Mouse (Mus musculus) bone marrow macrophage, adult 2 months (primary cell): Measurements from ENCODE around the gene Nuak2. TPM values are rescaled to one million over a fixed set of nuclear protein-coding genes. Genes with fewer than 3 reads are reported as not detected.

Experiments
- H3K27ac ChIP-seq: 2 replicates; pipeline ENCODE4 v1.5.1; 2012; ENCODE audit warnings: low read depth, low read length; ENCODE audit not compliant: insufficient read depth
- H3K4me1 ChIP-seq: 2 replicates; pipeline ENCODE4 v1.6.1; 2012; ENCODE audit warnings: low read length; ENCODE audit not compliant: control insufficient read depth, insufficient read depth
- H3K4me3 ChIP-seq: 2 replicates; pipeline ENCODE4 v1.5.1; 2012; ENCODE audit warnings: mild to moderate bottlenecking, low read length, moderate library complexity; ENCODE audit not compliant: insufficient read depth
- CTCF ChIP-seq: IDR thresholded peaks from 2 replicates; pipeline ENCODE4 v1.5.1; 2012; ENCODE audit warnings: low read depth, mild to moderate bottlenecking, low read length, moderate library complexity
- POLR2A ChIP-seq: IDR thresholded peaks from 2 replicates; pipeline ENCODE4 v1.6.1; 2012; ENCODE audit warnings: mild to moderate bottlenecking, low read depth, low read length, borderline replicate concordance
- polyA plus RNA-seq: library from polyadenylated mRNA; stranded (reverse); fragments of >200 nt; gene quantifications from 2 replicates; pipeline ENCODE4 v1.2.4, GENCODE M21; 2012; ENCODE audit not compliant: missing spikeins, insufficient read depth, insufficient read length

Nuak2 gene
- polyA plus RNA-seq, 1 experiment = 22.6 TPM

DNA sequence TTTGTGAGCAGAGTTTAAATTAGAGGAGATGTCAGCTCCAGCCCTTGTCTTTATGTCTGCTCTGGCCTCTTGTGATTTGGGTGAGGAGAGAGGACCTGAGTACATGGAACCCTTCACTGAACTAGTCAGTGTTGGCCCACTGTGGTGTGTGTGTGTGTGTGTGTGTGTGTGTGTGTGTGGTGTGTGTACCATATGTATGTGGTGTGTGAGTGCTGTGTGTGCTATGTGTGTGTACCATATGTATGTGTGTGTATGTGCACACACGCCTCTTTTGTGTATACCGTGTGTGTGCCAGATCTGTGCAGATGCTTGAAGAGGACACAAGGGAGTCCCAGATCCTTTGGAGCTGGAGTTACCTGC lies 33.8 kb upstream of the Nuak2 start:
- Histone ChIP-seq H3K27ac (no peak overlapping the region), H3K4me3 (no peak overlapping the region), H3K4me1 (no peaks in the 10 kb centered on the region)
- TF ChIP-seq CTCF = no peak
- TF ChIP-seq POLR2A = no peak

DNA sequence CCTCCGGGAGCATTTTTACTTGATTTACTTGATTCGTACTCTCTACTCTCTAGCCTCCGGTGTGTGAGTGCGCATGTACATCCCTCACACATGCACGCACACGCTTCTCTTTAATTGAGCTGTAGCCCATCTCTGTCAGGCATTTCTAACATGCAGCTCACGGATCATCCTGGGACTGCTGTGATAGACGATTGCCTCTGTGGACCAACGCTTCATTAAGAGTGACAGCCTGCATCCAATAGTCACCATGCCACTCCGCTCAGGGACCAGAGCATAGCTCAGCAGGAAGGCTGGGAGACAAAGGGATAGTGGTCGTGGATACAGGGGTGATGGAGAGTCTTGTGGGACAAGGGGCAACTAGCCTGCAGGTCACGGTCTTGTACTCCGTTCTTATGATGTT lies 32.9 kb upstream of the Nuak2 start:
- Histone ChIP-seq H3K27ac (no peak overlapping the region), H3K4me3 (no peak overlapping the region), H3K4me1 (no peaks in the 10 kb centered on the region)
- TF ChIP-seq POLR2A = no peak
- no peak for TF ChIP-seq CTCF

DNA sequence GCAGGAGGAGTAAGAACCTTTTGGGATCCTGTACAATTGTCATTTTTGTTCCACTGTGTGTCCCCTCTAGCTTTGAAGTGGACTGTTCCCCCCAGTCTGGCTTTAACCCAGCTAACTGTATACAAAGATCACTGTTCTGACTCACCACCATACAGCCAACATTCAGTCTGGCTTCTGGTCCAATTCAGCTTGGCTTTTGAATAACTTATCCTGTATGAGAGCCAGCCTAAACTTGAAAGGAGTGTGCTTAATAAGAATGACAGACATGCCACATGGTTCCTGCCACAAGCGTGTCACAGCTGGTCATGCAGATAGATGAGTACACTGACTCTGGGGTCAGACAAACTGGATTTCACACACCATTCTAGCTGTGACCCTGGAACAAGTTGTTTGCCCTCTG lies 29.2 kb upstream of the Nuak2 start:
- no peak overlapping the region for H3K4me3 ChIP-seq
- no peak overlapping the region for H3K27ac ChIP-seq
- no peak for TF ChIP-seq CTCF
- TF ChIP-seq POLR2A = no peak
- H3K4me1 ChIP-seq = no peaks in the 10 kb centered on the region

DNA sequence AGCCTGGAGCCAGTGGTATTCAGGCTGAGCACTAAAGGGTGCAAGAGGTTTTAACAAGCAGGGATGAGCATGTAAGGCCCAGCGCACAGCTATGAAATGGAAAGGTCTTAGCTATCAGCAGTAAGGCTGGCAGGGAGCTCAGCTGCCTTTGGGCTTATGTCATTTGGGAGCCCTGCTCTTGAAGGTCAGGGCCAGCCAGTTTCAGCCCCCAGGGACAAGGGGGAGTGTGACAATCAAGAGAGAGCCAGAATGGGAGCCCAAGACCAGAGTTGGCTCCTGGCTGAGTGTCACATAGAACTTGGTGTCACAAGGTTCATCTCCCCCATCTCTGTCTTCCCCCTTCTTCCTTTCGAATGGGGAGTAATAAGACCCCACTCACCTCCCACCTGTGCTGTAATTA lies 28.5 kb upstream of the Nuak2 start:
- no peak for TF ChIP-seq POLR2A
- TF ChIP-seq CTCF = no peak
- H3K4me3 ChIP-seq = no peak overlapping the region
- H3K4me1 ChIP-seq = no peaks in the 10 kb centered on the region
- no peak overlapping the region for H3K27ac ChIP-seq

DNA sequence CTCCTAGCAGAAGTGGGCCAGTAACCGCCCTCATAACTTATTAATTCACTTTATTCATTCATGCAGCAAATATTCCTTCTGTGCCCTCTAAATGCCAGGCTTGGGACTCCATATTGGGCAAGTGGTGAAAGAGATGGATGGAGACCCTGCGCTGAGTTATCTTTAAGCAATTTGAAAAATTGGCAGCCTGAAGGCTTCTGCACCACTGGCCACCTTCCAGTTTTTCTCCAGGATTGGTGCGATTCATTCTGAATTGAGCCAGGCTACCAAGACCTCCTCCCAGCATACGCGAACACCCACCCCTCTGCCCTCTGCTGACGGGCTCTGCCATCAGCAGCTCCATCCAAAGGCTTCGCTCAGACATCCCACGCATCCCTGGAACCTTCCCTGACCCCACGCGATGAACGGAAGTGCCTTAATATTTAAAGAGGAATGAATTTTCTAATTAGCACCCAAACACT lies 27.9 kb upstream of the Nuak2 start:
- H3K27ac ChIP-seq = no peak overlapping the region
- no peaks in the 10 kb centered on the region for H3K4me1 ChIP-seq
- TF ChIP-seq POLR2A (no peak), CTCF (no peak)
- H3K4me3 ChIP-seq = no peak overlapping the region

DNA sequence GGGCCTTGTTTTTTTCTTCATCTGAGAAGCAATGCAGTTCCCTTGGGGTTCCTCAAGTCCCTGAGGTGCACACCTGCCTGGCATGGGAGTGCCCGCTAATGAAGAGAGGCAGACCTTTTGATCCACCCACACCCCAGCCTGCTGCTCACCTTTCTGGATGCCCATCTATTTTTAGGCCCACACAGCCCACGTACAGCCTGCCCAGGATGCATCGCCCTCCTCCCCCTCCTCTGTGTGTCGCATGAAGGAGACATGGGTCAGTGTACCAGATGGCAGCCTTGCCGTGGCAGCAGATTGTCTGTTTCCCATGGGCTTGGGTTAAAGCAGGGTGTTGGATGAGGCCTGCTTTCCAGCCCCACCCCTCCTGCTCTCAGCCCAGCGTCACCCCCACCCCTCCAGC lies 26.0 kb upstream of the Nuak2 start:
- H3K4me1 ChIP-seq = no peaks in the 10 kb centered on the region
- H3K27ac ChIP-seq = no peak overlapping the region
- no peak for TF ChIP-seq CTCF
- no peak for TF ChIP-seq POLR2A
- no peak overlapping the region for H3K4me3 ChIP-seq

DNA sequence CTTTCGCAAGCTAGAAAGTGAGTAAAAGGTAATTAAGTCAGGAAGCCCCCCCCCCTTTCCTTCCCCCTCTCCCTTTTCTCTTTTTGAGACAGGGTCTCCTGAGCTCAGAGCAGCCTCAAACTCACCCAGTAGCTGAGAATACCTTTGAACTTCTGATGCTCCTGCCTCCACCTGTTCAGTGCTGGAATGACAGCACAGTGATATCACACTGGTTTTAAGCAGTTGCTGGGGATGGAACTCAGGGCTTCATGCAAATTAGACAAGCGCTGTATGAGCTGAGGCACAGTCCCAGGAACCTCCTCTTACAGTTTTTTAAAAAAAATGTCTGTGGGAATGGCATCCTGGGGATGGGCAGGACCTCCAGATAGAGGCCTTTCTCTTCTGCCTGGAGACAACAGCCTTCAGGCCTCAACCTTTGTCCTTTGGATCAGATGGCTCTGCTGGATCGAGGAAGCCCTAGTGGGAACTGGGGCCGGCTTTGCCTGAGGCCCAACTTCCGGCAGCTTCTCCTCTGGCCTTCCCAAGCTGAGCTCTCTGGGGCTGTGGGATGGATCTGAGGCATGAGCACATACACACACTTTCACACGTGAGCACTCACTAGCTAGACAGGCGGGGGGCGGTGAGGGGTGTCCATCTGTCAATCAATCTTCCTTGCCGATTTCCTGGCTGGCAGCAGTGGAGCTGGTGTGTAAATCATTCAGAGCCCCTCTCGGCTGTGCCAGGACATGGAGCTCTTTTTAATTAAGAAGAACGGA lies 24.8 kb upstream of the Nuak2 start:
- no peak for TF ChIP-seq CTCF
- TF ChIP-seq POLR2A = no peak
- no peak overlapping the region for H3K4me3 ChIP-seq
- no peak overlapping the region for H3K27ac ChIP-seq
- H3K4me1 ChIP-seq = no peaks in the 10 kb centered on the region

DNA sequence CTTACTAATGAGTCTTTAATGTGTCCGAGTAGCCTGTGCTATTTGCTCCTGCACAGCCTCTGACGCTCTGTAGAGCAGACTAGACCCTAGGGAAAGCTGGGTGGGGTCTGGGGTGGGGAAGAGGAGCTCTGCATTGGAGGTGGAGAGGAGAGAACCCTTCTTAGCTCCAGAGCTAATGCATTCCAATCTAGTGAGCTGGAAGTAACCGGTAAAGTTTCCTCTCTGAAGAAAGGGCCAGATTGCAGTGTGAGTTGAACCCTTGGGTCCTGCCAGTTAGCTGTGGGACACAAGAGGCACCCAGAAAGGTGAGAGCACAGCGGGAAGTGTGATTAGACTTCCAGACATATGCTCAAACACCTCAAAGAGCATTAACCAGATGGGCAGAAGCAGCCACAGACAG lies 24.2 kb upstream of the Nuak2 start:
- Histone ChIP-seq H3K4me3 (no peak overlapping the region), H3K27ac (no peak overlapping the region), H3K4me1 (0 out of 2 replicates have a peak, but pooled peaks cover 3% of the 10 kb centered on the region)
- TF ChIP-seq CTCF (no peak), POLR2A (no peak)

DNA sequence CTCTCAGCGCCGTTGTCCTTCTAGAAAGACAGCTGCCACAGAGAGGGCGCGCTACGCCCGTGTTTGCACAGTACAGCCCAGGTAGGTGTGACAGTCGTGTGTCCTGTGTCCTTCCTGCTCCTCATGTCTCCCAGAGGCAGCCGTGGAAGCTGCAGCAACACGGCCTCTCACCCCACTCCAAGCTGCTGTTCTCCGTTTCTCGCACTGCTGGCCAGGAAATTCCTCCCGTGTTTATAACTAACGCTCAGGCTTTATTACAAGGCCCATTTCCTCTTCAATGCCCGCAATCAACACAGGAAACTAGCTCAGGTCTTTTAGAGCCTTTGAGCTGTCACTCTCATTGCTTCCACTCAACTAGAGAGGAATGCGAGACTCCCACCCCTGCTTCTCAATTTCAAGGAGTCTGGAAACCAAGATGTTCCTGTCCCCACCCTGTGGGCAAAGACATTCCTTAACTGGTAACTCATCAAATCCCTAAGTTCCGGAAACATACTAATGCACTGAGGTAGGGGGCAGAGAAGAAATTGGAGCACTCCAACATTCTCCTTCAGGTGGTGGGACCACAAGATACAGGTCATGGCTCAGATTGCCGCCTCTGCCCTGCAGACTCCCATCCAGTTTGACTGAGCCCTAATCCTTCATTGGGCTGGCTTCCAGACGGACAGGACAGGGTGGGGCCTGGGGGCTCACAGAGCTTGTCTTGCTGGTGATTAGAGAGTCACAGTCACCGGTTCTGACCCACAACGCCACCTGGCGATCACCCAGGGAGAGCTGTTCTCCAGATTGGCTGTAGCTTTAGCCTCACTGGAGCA lies 23.4 kb upstream of the Nuak2 start:
- H3K4me3 ChIP-seq = no peak overlapping the region
- no peak overlapping the region for H3K27ac ChIP-seq
- TF ChIP-seq POLR2A (no peak), CTCF (no peak)
- H3K4me1 ChIP-seq = 0 out of 2 replicates have a peak, but pooled peaks cover 3% of the 10 kb centered on the region

DNA sequence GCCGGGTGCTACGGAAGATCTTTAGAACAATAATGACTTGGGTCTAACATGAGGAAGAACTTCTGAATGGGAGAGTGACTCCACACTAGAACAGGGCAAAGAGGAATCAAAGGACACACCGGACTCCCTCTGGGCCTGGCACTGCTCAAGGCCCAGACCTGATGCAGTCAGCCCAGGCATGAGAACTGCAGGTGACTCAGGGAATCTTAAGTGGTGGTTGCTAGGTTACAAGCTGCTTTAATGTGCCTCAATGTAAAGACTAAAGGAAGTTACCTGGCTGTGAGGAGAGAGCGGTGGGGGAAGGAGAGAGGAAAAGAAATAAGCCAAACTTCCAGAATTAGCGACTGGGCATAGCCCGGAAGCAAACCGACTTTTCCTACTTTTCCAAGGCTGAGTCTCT lies 20.4 kb upstream of the Nuak2 start:
- 0 out of 2 replicates have a peak, but pooled peaks cover 3% of the 10 kb centered on the region for H3K4me1 ChIP-seq
- TF ChIP-seq CTCF = no peak
- no peak overlapping the region for H3K27ac ChIP-seq
- H3K4me3 ChIP-seq = no peak overlapping the region
